Mouse (Mus musculus): ENCODE data around the gene Tat. TPM values are rescaled to one million over a fixed set of nuclear protein-coding genes. Genes with fewer than 3 reads are reported as not detected.

Gene Tat
- polyA plus RNA-seq, 1 experiment from 2014 or later: 0.16 TPM

DNA sequence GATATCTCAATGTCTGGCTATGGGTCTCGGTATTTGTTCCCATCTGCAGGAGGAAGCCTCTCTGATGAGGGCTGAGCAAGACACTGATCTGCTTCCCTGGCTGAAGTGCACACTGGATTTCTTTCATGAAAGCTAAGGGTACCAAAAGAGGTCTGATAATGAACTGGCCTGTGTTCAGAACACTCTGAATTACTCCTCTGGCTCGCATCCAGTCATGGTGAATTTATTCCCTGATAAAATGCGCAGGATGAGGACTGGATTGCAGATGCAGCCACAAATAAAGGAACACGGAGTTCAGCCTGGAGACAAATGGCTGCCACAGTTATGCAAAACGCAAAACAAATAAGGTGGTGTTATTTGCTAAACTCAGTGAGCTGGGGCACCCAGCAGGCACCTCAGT, 6.3 kb upstream of the Tat start:
- Histone ChIP-seq H3K4me2 (no peak overlapping the region), H3K4me3 (replicated peaks) (no peak overlapping the region), H3K4me1 (replicated peaks) (no peaks in the 10 kb centered on the region), H3K27me3 (no peaks in the 10 kb centered on the region), H3K9ac (no peak overlapping the region), H3K36me3 (no peaks in the 10 kb centered on the region), H3K27ac (no peak overlapping the region), H3K9me3 (replicated peaks) (no peaks in the 10 kb centered on the region)
- WGBS (ENCODE audit: insufficient replicate concordance): 43% methylated on average over 5 of the region's 5 CpGs
- DNase-seq (no peak), ATAC-seq (ENCODE audit: low read depth) (no peak)

DNA sequence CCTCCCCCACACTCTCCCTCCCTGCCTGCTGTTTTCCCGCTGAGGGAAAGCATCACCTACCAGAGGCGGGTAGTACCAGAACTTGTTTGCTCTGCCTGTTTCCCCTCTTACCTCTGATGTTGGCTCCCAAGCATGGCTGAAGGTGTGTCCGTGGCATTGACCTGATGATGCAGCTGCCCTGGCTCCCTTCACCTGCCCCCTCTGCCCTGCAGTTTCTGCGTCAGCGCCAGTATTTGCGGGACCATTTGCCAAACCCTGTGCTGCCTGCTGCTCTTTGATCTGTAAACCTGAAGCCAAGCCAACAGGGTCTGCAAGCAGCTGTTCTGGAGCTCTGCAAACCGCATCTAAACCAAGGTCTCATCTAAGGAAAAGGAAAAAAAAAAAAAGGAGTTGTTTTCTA, 3.9 kb upstream of the Tat start:
- Histone ChIP-seq H3K9me3 (replicated peaks) (no peaks in the 10 kb centered on the region), H3K4me2 (no peak overlapping the region), H3K27me3 (no peaks in the 10 kb centered on the region), H3K9ac (no peak overlapping the region), H3K4me3 (replicated peaks) (no peak overlapping the region), H3K36me3 (no peaks in the 10 kb centered on the region), H3K27ac (no peak overlapping the region), H3K4me1 (replicated peaks) (no peaks in the 10 kb centered on the region)
- ATAC-seq (ENCODE audit: low read depth): peak; percentile 36; the same call in 1 of the 2 replicates
- WGBS (ENCODE audit: insufficient replicate concordance): 57% methylated on average over 7 of the region's 7 CpGs
- no peak for DNase-seq

DNA sequence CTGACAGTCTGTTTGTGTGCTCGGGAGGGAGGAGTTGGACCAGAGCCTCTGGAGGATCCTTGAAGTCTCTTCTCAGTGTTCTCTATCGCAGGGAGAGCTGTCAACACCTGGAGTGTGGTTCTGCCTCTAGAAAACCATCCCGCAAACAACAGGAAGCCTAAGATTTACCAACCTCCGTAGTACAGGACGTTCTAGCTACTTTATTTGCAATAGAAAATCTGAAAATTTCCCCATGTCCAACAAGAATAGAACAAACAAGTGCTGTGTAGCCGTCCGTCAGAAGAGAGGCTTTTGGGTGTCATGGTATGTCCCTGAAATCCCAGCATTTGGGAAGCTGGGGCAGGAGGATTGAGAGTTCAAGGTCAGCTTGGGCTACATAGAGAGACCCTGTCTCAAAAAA, 2.5 kb upstream of the Tat start:
- ATAC-seq (ENCODE audit: low read depth): no peak
- no peaks in the 10 kb centered on the region for H3K4me1 ChIP-seq (replicated peaks)
- no peak for DNase-seq
- H3K36me3 ChIP-seq: no peaks in the 10 kb centered on the region
- H3K27ac ChIP-seq: no peak overlapping the region
- WGBS (ENCODE audit: insufficient replicate concordance): 65% methylated on average over 7 of the region's 7 CpGs
- no peak overlapping the region for H3K4me2 ChIP-seq
- H3K9ac ChIP-seq: no peak overlapping the region
- no peaks in the 10 kb centered on the region for H3K9me3 ChIP-seq (replicated peaks)
- H3K4me3 ChIP-seq (replicated peaks): no peak overlapping the region
- no peaks in the 10 kb centered on the region for H3K27me3 ChIP-seq

DNA sequence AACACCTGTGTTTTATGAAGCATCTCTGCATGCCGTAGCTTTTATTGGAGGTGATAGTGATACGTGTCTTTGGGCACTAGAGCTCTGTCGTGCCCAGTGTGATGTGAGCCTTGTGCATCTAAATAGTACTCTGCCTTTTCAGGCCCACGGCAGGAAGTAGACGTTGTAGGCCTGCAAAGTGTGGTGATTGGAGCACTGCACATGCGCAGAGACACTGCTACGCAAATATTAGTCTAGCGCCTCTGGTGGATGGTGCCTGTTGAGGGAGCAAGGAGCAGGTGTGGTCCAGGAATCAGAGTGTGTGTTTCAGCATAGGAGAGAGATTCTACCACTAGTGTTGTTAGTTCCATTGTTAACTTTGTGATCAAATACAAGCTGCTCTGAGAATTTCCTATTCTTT, 1.1 kb upstream of the Tat start:
- Histone ChIP-seq H3K4me1 (replicated peaks) (no peaks in the 10 kb centered on the region), H3K36me3 (no peaks in the 10 kb centered on the region), H3K4me2 (no peak overlapping the region), H3K27me3 (no peaks in the 10 kb centered on the region), H3K9me3 (replicated peaks) (no peaks in the 10 kb centered on the region), H3K4me3 (replicated peaks) (no peak overlapping the region), H3K27ac (no peak overlapping the region), H3K9ac (no peak overlapping the region)
- DNase-seq (no peak), ATAC-seq (ENCODE audit: low read depth) (no peak)
- 82% methylated on average over 8 of the region's 8 CpGs for WGBS (ENCODE audit: insufficient replicate concordance)

DNA sequence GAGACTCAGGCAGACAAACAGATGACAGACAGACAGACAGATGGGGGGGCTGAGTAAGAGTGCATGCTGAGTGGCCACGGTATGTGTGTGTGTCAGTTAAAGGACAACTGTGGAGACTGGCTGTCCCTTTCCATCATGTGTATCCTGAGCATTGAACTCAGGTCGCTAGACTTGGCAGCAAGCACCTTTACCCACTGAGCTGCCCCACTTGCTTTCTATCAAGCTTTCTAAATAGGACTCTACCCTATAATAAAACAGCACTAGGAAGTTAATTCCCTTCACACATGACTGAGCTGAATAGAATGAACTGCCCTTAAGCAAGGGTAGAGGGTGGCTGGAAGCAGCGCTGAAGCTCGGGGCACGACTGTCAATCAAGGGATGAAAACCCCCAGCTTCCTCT, 1.9 kb downstream of the Tat start:
- no peak for ATAC-seq (ENCODE audit: low read depth)
- Histone ChIP-seq H3K27me3 (no peaks in the 10 kb centered on the region), H3K27ac (no peak overlapping the region), H3K9ac (no peak overlapping the region), H3K4me2 (no peak overlapping the region), H3K36me3 (no peaks in the 10 kb centered on the region), H3K9me3 (replicated peaks) (no peaks in the 10 kb centered on the region), H3K4me1 (replicated peaks) (no peaks in the 10 kb centered on the region), H3K4me3 (replicated peaks) (no peak overlapping the region)
- 71% methylated on average over 5 of the region's 5 CpGs for WGBS (ENCODE audit: insufficient replicate concordance)
- no peak for DNase-seq

DNA sequence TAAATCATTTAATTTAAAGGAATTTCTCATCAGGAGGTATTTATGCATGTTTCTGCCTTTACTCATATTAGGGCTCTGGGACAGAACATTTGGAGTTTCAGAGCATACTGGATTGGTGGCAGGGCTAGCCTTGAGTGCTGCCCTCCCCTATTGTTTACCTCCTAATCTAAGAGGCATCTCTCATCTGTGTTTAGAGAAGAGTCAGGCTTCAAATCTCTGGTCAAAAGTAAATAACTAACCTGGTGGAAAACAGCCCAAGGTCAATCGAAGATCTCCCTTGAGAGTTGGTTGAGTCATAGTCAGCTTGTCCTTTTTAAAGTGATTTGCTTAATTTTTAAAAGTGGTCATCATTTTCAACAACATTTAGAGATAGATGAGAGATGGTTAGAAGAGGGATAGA, 2.7 kb downstream of the Tat start:
- Histone ChIP-seq H3K27me3 (no peaks in the 10 kb centered on the region), H3K27ac (no peak overlapping the region), H3K9ac (no peak overlapping the region), H3K4me2 (no peak overlapping the region), H3K9me3 (replicated peaks) (no peaks in the 10 kb centered on the region), H3K4me3 (replicated peaks) (no peak overlapping the region), H3K4me1 (replicated peaks) (no peaks in the 10 kb centered on the region), H3K36me3 (no peaks in the 10 kb centered on the region)
- DNase-seq (no peak), ATAC-seq (ENCODE audit: low read depth) (no peak)
- 63% methylated on average over 1 of the region's 1 CpGs for WGBS (ENCODE audit: insufficient replicate concordance)

DNA sequence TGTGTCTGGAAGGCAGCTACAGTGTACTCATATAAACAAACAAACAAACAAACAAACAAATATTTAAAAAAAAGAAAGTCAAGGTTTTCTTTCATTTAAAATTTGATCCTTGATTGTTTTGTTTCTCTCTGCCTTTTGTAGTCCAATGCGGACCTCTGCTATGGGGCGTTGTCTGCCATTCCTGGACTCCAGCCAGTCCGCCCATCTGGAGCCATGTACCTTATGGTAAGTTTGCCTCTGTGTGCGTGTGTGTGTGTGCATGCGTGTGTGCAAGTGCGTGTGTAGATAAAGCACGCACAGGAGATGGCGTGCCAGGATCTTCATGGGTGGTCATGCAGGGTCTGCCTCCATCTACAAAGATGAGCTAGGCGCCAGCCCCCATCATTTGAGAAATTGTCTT, 7.1 kb downstream of the Tat start:
- Histone ChIP-seq H3K27ac (no peak overlapping the region), H3K36me3 (no peaks in the 10 kb centered on the region), H3K27me3 (no peaks in the 10 kb centered on the region), H3K4me3 (replicated peaks) (no peak overlapping the region), H3K9me3 (replicated peaks) (no peaks in the 10 kb centered on the region), H3K4me1 (replicated peaks) (no peaks in the 10 kb centered on the region), H3K9ac (no peak overlapping the region), H3K4me2 (no peak overlapping the region)
- no peak for ATAC-seq (ENCODE audit: low read depth)
- 79% methylated on average over 9 of the region's 9 CpGs for WGBS (ENCODE audit: insufficient replicate concordance)
- no peak for DNase-seq

DNA sequence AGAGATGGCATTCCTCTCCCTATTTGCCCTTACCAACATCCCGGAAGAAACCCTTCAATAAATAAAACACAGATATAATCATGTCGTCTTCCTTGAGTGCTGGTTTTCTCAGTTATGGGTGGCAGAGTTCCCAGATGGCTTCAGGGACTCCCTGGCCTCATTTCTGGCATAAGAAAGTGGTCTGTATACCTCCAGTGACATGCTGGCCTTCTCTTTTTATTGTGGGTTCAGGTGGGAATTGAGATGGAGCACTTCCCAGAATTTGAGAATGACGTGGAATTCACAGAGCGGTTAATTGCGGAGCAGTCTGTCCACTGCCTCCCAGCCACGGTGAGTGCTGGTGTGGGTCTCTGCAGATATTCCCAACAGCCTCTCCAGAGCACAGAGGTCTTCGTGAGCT, 7.8 kb downstream of the Tat start:
- Histone ChIP-seq H3K27ac (no peak overlapping the region), H3K4me1 (replicated peaks) (no peaks in the 10 kb centered on the region), H3K9ac (no peak overlapping the region), H3K36me3 (no peaks in the 10 kb centered on the region), H3K9me3 (replicated peaks) (no peaks in the 10 kb centered on the region), H3K27me3 (no peaks in the 10 kb centered on the region), H3K4me2 (no peak overlapping the region), H3K4me3 (replicated peaks) (no peak overlapping the region)
- WGBS (ENCODE audit: insufficient replicate concordance): 59% methylated on average over 7 of the region's 7 CpGs
- DNase-seq: no peak
- no peak for ATAC-seq (ENCODE audit: low read depth)

DNA sequence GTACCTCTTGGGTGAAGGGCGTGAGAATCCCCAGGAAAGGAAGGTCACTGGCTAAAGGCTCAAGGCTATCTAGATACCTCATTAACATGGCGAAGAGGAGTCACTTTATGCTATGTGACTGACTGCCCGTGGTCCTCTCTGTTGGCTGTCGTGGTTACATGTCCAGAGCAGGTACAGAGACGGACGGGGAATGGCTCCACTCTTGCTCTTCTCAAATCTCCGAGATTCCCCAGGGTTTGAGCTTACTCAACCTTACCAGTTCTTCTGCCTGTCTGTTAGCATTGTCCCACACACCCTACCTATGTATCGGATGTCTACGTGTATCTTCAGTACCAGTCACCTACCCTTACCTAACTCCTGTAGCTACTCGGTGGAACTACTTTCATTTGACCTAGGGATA, 9.7 kb downstream of the Tat start:
- Histone ChIP-seq H3K27ac (no peak overlapping the region), H3K4me3 (replicated peaks) (no peak overlapping the region), H3K27me3 (no peaks in the 10 kb centered on the region), H3K9me3 (replicated peaks) (no peaks in the 10 kb centered on the region), H3K9ac (no peak overlapping the region), H3K4me1 (replicated peaks) (no peaks in the 10 kb centered on the region), H3K4me2 (no peak overlapping the region), H3K36me3 (no peaks in the 10 kb centered on the region)
- ATAC-seq (ENCODE audit: low read depth) (no peak), DNase-seq (no peak)
- WGBS (ENCODE audit: insufficient replicate concordance): 67% methylated on average over 10 of the region's 10 CpGs

DNA sequence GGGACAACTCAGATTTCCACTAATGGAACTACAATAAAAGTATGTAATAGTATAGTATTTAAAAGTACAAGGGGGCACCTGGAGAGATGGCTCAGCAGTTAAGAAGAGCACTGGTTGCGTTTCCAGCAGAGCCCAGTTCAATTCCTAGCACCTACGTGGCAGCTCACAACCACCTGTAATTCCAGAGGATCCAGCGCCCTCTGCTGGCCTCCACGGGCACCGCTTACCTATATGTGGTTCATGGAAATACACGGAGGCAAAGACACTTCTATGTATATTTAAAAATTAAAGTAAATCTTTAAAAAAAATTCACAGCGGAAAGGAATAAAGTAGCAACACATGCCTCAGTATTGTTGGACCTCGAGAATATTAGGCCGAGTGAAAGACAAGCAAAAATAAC, 12.7 kb downstream of the Tat start:
- Histone ChIP-seq H3K27ac (no peak overlapping the region), H3K4me2 (no peak overlapping the region), H3K4me3 (replicated peaks) (no peak overlapping the region), H3K9me3 (replicated peaks) (no peaks in the 10 kb centered on the region), H3K4me1 (replicated peaks) (no peaks in the 10 kb centered on the region), H3K9ac (no peak overlapping the region), H3K36me3 (no peaks in the 10 kb centered on the region), H3K27me3 (no peaks in the 10 kb centered on the region)
- 26% methylated on average over 9 of the region's 9 CpGs for WGBS (ENCODE audit: insufficient replicate concordance)
- ATAC-seq (ENCODE audit: low read depth) (no peak), DNase-seq (no peak)

DNA sequence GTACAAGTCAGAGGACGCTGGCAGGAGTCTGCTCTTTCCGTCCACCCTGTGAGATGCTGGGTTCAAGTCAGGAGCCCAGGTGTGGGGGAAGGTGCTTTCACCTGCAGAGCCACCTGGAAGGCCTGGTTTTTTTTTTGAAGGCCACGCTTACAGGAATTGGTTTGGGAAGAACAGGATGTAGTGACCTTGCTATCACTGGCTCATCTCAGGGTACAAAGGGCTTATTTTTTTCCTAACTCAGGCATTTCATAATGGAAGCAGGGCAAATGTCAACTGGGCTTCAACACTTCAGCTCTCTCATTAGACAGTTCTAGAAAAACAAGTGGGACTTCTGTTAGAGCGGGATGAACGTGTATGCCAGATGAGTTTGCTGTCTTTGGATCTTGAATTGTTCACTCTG, 14.1 kb downstream of the Tat start:
- ATAC-seq (ENCODE audit: low read depth) (no peak), DNase-seq (no peak)
- 60% methylated on average over 5 of the region's 5 CpGs for WGBS (ENCODE audit: insufficient replicate concordance)

DNA sequence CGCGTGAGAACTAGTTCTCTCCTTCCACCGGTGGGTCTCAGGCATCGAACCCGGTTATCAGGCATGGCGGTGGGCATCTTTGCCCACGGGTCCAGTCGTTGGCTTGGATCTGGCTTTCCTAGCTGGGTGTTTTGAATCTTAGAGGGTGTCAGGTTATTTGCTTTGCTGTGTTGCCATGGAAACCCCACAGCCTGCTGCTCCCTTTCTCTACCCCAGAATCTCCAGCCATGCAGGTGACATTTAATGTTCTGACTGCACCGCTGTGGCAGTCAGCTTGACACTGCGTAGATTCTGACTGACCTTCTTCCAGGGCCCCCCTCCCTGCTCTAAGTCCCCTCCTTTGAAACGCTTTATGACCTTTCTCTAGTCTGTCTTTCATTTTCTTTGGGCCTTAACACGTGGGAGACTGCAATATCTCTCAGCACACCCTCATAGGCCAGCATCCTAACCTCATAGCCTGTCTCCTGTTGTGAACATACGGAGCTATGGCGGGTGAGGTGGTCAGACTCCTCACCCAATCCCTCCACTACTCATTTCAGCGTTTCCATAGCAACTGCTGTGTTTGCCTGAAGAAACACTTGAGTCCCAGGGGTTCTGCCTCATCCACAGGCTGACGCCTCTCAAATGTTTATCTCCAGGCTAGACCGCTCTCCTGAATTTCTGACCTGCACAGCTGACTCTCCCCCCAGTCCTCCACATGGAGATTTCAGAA, 16.2 kb downstream of the Tat start:
- no peaks in the 10 kb centered on the region for H3K27me3 ChIP-seq
- WGBS (ENCODE audit: insufficient replicate concordance): 52% methylated on average over 17 of the region's 17 CpGs
- H3K36me3 ChIP-seq: no peaks in the 10 kb centered on the region
- ATAC-seq (ENCODE audit: low read depth): no peak
- H3K9me3 ChIP-seq (replicated peaks): no peaks in the 10 kb centered on the region
- H3K27ac ChIP-seq: no peak overlapping the region
- no peak overlapping the region for H3K9ac ChIP-seq
- no peaks in the 10 kb centered on the region for H3K4me1 ChIP-seq (replicated peaks)
- no peak overlapping the region for H3K4me2 ChIP-seq
- no peak overlapping the region for H3K4me3 ChIP-seq (replicated peaks)
- no peak for DNase-seq

More for the DNA sequence above, 14.1 kb downstream of the Tat start:
- no peak overlapping the region for H3K4me2 ChIP-seq
- no peaks in the 10 kb centered on the region for H3K27me3 ChIP-seq
- no peak overlapping the region for H3K4me3 ChIP-seq (replicated peaks)
- no peaks in the 10 kb centered on the region for H3K9me3 ChIP-seq (replicated peaks)
- no peak overlapping the region for H3K9ac ChIP-seq
- no peaks in the 10 kb centered on the region for H3K4me1 ChIP-seq (replicated peaks)
- H3K36me3 ChIP-seq: no peaks in the 10 kb centered on the region
- H3K27ac ChIP-seq: no peak overlapping the region

Measured in liver, embryonic 13.5 days (tissue).